Mouse (Mus musculus) cerebellum, adult 2 months (tissue): ENCODE measurements around the gene Eif3l.

Source experiments
- CTCF ChIP-seq: fragments of 200-500 bp; IDR thresholded peaks from 2 replicates; pipeline ENCODE4 v1.5.1; 2011; ENCODE audit warnings: low read depth, mild to moderate bottlenecking, control low read depth, low read length, moderate library complexity, borderline replicate concordance; ENCODE audit not compliant: insufficient read depth
- POLR2A ChIP-seq: fragments of 200-500 bp; IDR thresholded peaks from 2 replicates; pipeline ENCODE4 v1.6.1; 2011; ENCODE audit warnings: low read length, control low read depth, borderline replicate concordance; ENCODE audit not compliant: insufficient read depth

DNA sequence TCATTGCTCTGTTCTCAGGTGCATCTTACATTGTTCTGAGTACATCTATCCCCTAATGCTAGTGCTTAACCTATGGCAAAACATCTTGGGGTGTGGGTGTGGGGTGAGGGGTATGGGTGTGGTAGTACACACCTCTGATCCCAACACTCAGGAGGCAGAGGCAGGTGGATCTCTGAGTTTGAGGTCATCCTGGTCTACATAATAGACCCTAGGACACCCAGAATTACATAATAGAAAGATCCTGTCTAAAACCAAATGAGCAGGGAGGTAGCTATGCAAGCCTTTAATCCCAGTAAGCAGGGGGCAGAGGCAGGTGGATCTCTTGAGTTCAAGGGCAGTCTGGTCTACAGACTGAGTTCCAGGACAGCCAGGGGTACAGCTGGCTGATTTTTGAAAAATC, 1.2 kb upstream of the Eif3l start:
- TF ChIP-seq POLR2A (no peak), CTCF (no peak)
